Mouse (Mus musculus): ENCODE data around the gene Anxa6. TPM values are rescaled to one million over a fixed set of nuclear protein-coding genes. Genes with fewer than 3 reads are reported as not detected.

Gene Anxa6
- total and polyA plus RNA-seq, 3 experiments, result 136 to 213 (median 205) TPM

DNA sequence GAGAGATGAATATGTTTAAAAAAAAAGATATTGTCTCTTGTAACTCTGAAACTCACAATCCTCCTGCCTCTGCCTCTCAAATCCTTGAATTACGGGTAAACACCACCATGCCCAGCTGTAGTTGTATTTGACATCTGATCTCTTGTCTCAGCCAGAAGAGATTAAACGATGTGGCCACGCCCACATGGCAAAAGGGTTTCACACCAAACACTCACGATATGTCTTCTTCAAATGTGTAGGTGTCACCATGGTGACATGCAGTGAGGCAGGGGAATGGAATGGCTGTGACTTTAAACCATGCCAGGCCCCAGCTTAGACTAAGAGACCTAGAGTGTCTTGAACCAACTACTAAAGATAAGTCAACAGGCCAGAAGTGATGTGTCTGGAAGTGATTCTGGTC, 33.7 kb upstream of the Anxa6 start:
- 74% methylated on average over 4 of the region's 4 CpGs for WGBS
- Histone ChIP-seq H3K79me2 (replicated peaks; ENCODE audit: control insufficient read depth, insufficient read depth, low read length) (no peaks in the 10 kb centered on the region), H3K4me3 (no peak overlapping the region), H3K4me1 (ENCODE audit: control insufficient read depth, insufficient read depth, low read length) (peaks cover 6% of the 10 kb centered on the region), H3K36me3 (ENCODE audit: control insufficient read depth, insufficient read depth, low read length) (peaks cover 3% of the 10 kb centered on the region), H3K27ac (no peak overlapping the region), H3K9ac (ENCODE audit: low read depth, low read length) (no peak overlapping the region), H3K27me3 (ENCODE audit: control insufficient read depth, insufficient read depth, low read length) (no peaks in the 10 kb centered on the region)
- no peak for DNase-seq
- TF ChIP-seq POLR2A (IDR thresholded peaks at IDR 0.05; ENCODE audit: insufficient read depth, low read depth, low read length), result no peak
- TF ChIP-seq EP300 (IDR thresholded peaks at IDR 0.05; ENCODE audit: insufficient read depth, low read depth, low read length), result no peak
- no peak for TF ChIP-seq CTCF (IDR thresholded peaks at IDR 0.05)
- intact Hi-C loops (cut with DNase I), result no loop called here

DNA sequence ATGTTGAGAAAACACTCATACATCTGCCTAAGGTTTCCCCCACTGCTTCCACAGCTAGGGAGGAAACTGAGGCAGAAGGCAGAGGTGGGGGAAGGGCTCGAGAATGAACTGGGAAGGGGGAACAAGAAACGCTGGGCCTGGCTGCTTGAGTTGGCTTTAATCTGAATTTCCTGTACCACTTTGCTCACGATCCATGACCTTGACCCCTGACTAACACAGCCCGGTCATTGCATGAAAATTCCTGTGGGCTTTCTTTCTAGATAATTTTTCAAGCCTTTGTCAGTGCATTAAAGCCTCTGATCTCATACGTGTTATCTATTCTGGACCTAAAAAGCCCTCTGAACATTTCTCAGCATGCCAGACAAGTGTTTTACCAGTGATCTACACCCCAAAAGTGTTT, 29.6 kb upstream of the Anxa6 start:
- WGBS, result 22% methylated on average over 5 of the region's 5 CpGs
- TF ChIP-seq CTCF (IDR thresholded peaks at IDR 0.05) (no peak), EP300 (IDR thresholded peaks at IDR 0.05; ENCODE audit: insufficient read depth, low read depth, low read length) (no peak), POLR2A (IDR thresholded peaks at IDR 0.05; ENCODE audit: insufficient read depth, low read depth, low read length) (no peak)
- no peaks in the 10 kb centered on the region for H3K79me2 ChIP-seq (replicated peaks; ENCODE audit: control insufficient read depth, insufficient read depth, low read length)
- DNase-seq, result no peak
- no peak overlapping the region for H3K4me3 ChIP-seq
- intact Hi-C loops (cut with DNase I), result no loop called here
- no peaks in the 10 kb centered on the region for H3K27me3 ChIP-seq (ENCODE audit: control insufficient read depth, insufficient read depth, low read length)
- H3K4me1 ChIP-seq (ENCODE audit: control insufficient read depth, insufficient read depth, low read length), result peaks cover 13% of the 10 kb centered on the region
- H3K9ac ChIP-seq (ENCODE audit: low read depth, low read length), result no peak overlapping the region
- H3K27ac ChIP-seq, result no peak overlapping the region
- peaks cover 4% of the 10 kb centered on the region for H3K36me3 ChIP-seq (ENCODE audit: control insufficient read depth, insufficient read depth, low read length)

DNA sequence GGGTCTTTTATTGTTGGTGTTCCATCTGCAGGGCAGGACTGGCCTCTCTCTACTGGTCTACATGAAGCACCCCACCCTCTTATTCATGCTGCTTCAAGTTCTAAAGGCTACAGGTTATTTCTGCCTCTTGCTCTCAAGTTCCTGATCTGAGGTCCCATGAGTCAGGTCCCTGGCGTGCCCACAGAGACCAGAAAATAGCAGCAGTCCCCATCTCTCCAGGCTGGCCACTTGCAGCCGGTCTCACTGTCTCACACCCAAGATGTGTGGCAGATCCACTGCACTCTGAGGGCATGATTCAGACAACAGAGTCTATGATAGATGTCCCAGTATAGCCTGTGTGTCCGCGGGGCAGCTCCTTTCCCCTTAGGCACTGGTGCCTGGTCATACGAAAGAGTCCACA, 27.6 kb upstream of the Anxa6 start:
- no peak overlapping the region; the same call in 1 of the 2 replicates for H3K27ac ChIP-seq
- H3K79me2 ChIP-seq (replicated peaks; ENCODE audit: control insufficient read depth, insufficient read depth, low read length), result no peaks in the 10 kb centered on the region
- TF ChIP-seq CTCF (IDR thresholded peaks at IDR 0.05), result no peak
- no peak for TF ChIP-seq POLR2A (IDR thresholded peaks at IDR 0.05; ENCODE audit: insufficient read depth, low read depth, low read length)
- TF ChIP-seq EP300 (IDR thresholded peaks at IDR 0.05; ENCODE audit: insufficient read depth, low read depth, low read length), result no peak
- H3K4me3 ChIP-seq, result no peak overlapping the region
- H3K36me3 ChIP-seq (ENCODE audit: control insufficient read depth, insufficient read depth, low read length), result peaks cover 4% of the 10 kb centered on the region
- no peak for DNase-seq
- no peaks in the 10 kb centered on the region for H3K27me3 ChIP-seq (ENCODE audit: control insufficient read depth, insufficient read depth, low read length)
- H3K4me1 ChIP-seq (ENCODE audit: control insufficient read depth, insufficient read depth, low read length), result peaks cover 13% of the 10 kb centered on the region
- H3K9ac ChIP-seq (ENCODE audit: low read depth, low read length), result no peak overlapping the region
- intact Hi-C loops (cut with DNase I), result no loop called here
- WGBS, result 57% methylated on average over 5 of the region's 5 CpGs

DNA sequence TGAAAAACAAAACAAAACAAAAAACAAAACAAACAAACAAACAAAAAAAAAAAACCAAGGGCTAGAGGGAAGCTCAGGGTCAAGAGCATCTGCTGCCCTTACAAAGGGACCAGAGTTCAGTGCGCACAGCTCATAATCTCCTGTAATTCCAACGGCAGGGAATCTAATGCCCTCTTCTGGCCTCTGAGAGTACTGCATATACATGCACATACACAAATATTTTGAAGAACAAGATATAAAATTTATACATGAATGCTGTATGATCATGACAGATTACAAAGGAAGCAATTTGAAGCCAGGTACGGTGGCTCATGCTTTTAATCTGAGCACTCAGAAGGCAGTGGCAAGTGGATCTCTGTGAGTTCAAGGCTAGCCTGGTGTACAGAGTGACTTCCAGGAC, 24.3 kb upstream of the Anxa6 start:
- intact Hi-C loops (cut with DNase I), result no loop called here
- Histone ChIP-seq H3K27me3 (ENCODE audit: control insufficient read depth, insufficient read depth, low read length) (no peaks in the 10 kb centered on the region), H3K36me3 (ENCODE audit: control insufficient read depth, insufficient read depth, low read length) (peaks cover 2% of the 10 kb centered on the region), H3K4me1 (ENCODE audit: control insufficient read depth, insufficient read depth, low read length) (peaks cover 8% of the 10 kb centered on the region), H3K27ac (no peak overlapping the region), H3K9ac (ENCODE audit: low read depth, low read length) (no peak overlapping the region), H3K4me3 (no peak overlapping the region), H3K79me2 (replicated peaks; ENCODE audit: control insufficient read depth, insufficient read depth, low read length) (no peaks in the 10 kb centered on the region)
- no peak for DNase-seq
- WGBS, result 84% methylated on average over 3 of the region's 3 CpGs
- TF ChIP-seq EP300 (IDR thresholded peaks at IDR 0.05; ENCODE audit: insufficient read depth, low read depth, low read length) (no peak), CTCF (IDR thresholded peaks at IDR 0.05) (peak; percentile 49)

DNA sequence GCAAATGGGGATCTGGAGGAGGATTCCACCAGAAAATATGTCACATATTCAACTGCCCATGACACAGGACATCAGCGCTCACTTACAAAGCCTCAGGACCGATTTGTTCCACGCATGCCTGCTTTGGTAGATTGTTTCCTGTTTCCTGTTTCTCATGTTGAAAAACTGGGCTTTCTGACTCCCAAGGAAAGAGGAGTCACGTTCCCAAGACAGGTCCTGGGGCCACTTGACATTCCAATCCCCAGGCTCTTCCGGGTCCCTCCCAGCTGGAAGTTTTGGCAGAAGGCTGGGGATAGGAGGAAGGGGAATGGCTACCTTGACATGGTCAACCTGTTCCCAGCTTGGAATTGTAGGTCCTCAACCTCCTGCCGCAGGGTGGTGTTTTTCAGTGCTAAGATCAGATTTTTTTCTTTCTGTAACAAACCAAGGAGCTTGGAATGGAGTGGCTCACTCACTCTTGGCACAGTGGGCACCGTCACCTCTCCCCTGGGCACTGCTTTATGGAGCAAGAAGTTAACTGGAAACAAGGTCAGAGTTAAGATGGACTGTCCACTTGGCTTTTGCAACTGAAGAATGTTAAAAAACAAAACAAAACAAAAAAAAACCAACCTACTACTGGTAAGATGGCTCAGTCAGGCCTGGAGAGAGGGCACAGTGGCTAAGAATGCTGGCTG, 17.7 kb upstream of the Anxa6 start:
- Histone ChIP-seq H3K9ac (ENCODE audit: low read depth, low read length) (no peak overlapping the region), H3K79me2 (replicated peaks; ENCODE audit: control insufficient read depth, insufficient read depth, low read length) (no peaks in the 10 kb centered on the region), H3K27ac (peak overlapping the region; percentile 7; the same call in 1 of the 2 replicates), H3K4me3 (no peak overlapping the region), H3K27me3 (ENCODE audit: control insufficient read depth, insufficient read depth, low read length) (no peaks in the 10 kb centered on the region), H3K4me1 (ENCODE audit: control insufficient read depth, insufficient read depth, low read length) (peaks cover 1% of the 10 kb centered on the region), H3K36me3 (ENCODE audit: control insufficient read depth, insufficient read depth, low read length) (no peaks in the 10 kb centered on the region)
- no peak for TF ChIP-seq CTCF (IDR thresholded peaks at IDR 0.05)
- no peak for TF ChIP-seq EP300 (IDR thresholded peaks at IDR 0.05; ENCODE audit: insufficient read depth, low read depth, low read length)
- TF ChIP-seq POLR2A (IDR thresholded peaks at IDR 0.05; ENCODE audit: insufficient read depth, low read depth, low read length), result no peak
- 57% methylated on average over 7 of the region's 7 CpGs for WGBS
- peak in 1 of 2 experiments; percentile 18 for DNase-seq
- intact Hi-C loops (cut with DNase I), result no loop called here

DNA sequence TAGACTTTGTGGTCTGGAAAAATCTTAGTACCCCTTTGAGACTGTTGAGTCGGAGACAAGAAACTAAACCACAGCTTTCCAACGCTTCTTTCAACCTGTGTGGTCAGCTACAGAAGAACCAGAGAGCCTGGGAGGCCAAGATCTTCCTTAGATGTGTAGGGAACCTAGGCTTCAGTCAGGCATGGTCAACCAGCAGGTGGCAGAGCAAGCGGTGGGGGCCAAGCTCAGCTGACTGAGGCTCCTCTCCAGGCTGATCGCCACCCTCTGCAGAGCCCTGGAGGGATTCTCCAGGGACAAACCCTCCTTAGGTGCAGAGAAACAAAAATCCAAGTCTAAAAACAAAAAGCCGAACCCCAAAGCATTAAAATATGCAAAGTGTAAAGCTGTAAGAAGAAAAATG, 13.4 kb upstream of the Anxa6 start:
- 51% methylated on average over 5 of the region's 5 CpGs for WGBS
- Histone ChIP-seq H3K27me3 (ENCODE audit: control insufficient read depth, insufficient read depth, low read length) (no peaks in the 10 kb centered on the region), H3K79me2 (replicated peaks; ENCODE audit: control insufficient read depth, insufficient read depth, low read length) (no peaks in the 10 kb centered on the region), H3K27ac (no peak overlapping the region), H3K36me3 (ENCODE audit: control insufficient read depth, insufficient read depth, low read length) (no peaks in the 10 kb centered on the region), H3K9ac (ENCODE audit: low read depth, low read length) (no peak overlapping the region), H3K4me1 (ENCODE audit: control insufficient read depth, insufficient read depth, low read length) (peaks cover 1% of the 10 kb centered on the region), H3K4me3 (no peak overlapping the region)
- intact Hi-C loops (cut with DNase I), result loop anchor here (1.0 kb wide), 1 partner anchor 41 kb away; no protein-coding TSS in a partner anchor
- TF ChIP-seq CTCF (IDR thresholded peaks at IDR 0.05), result peak; percentile 84
- TF ChIP-seq EP300 (IDR thresholded peaks at IDR 0.05; ENCODE audit: insufficient read depth, low read depth, low read length), result peak; percentile 48; the same call in 1 of the 2 replicates
- no peak for TF ChIP-seq POLR2A (IDR thresholded peaks at IDR 0.05; ENCODE audit: insufficient read depth, low read depth, low read length)
- DNase-seq, result peak; percentile 65 to 73

All from heart, adult 2 months (tissue).